ENCODE assay signal across 8 mouse cellular contexts in the genomic region with DNA sequence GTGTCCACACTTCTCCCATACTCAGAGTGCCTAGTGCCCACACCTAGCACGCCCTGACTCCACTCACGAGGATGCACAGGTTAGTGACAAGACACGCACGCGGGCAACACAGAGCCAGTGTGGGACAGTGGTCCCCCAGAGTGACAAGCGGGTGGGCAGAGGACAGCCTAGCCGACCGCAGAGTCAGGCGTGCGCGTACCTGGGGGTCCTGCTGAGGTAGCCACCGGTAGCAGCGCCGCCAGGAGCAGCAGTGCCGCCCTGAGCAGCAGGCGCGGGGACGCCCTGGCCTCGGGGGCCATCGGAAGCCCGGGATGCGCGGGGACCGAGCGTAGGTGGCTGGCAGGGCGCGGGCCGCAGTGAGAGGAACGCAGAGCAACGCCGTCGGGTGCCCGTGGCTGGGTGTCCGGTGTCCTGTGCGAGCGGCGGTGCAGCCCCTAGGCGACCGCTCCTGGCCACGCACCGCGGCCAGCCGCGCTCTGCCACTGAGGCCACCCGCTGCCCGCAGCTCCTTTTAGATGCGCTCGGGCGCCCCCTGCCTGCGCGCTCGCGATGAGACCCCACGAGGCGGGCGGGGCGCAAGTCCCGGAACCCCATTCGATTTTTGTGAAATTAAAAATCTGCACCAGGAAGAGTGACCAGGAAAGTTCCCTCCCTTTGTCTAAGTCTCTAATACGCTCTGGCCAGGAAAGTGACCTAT. TPM values are rescaled to one million over a fixed set of nuclear protein-coding genes. Genes with fewer than 3 reads are reported as not detected.
DNase-seq lines count a peak whose midpoint lies in the region; ATAC-seq and TF ChIP-seq lines count a peak whose summit lies in the region.

A gene (minus strand): TSS at position 484 of the 697 bp plus-strand sequence.

- DNase-seq in ES-E14 (ENCODE audit: low read depth, low spot score), result no peak
- DNase-seq in brain, embryonic 14.5 days (ENCODE audit: low read depth), result peak; percentile 69
- DNase-seq in forelimb bud, embryonic 11.5 days (ENCODE audit: low read depth, low spot score), result peak; percentile 46
- DNase-seq in heart, postnatal 4 days, result peak; percentile 85
- peak; percentile 61 to 67 for DNase-seq in layer of hippocampus, postnatal 36 days
- DNase-seq in lung, postnatal 25 days (ENCODE audit: low spot score), result peak; percentile 33
- DNase-seq in right cerebral cortex, adult 2 months (ENCODE audit: low spot score in 2 of 2), result peak; percentile 53 to 56

- in situ Hi-C loops in ES-E14 (cut with MboI; ENCODE audit: low sequenced_read_pairs in 2 of 2, unreplicated experiment in 2 of 2), result no loop called here

- no peak within 1 kb of the TSS for H3K27ac ChIP-seq in ES-E14 (ENCODE audit: insufficient read depth, low read depth, low read length, poor library complexity, severe bottlenecking)

- peak within 1 kb of the TSS; percentile 65; a peak in 3 of 4 replicates for H3K4me3 ChIP-seq in ES-E14 (ENCODE audit: insufficient read depth in 1 of 2, low read depth in 1 of 2, low read length in 2 of 2, poor library complexity in 1 of 2, severe bottlenecking in 1 of 2)

- H3K36me3 ChIP-seq in ES-E14 (ENCODE audit: control insufficient read depth, insufficient read depth, low read length, poor library complexity, severe bottlenecking), result no peaks in the 10 kb centered on the region

- ATAC-seq in erythroid progenitor cell, adult 5-6 weeks (replicated peaks; ENCODE audit: low FRiP score, poor library complexity, severe bottlenecking), result no peak

- TF ChIP-seq POLR2A in brain, embryonic 14.5 days (IDR thresholded peaks at IDR 0.05; ENCODE audit: borderline replicate concordance, extremely low read depth, insufficient read depth, insufficient read length, poor library complexity, severe bottlenecking), result no peak

- TF ChIP-seq CTCF in brain, embryonic 14.5 days (IDR thresholded peaks at IDR 0.05; ENCODE audit: borderline replicate concordance, extremely low read depth, insufficient read depth, insufficient read length), result peak; percentile 76

- H3K4me1 ChIP-seq in ES-E14 (ENCODE audit: control insufficient read depth in 2 of 2, insufficient read depth in 2 of 2, low read length in 2 of 2, poor library complexity in 1 of 2), result peaks cover 0 to 2% of the 10 kb centered on the region in 2 experiments; a peak in 2 of 4 replicates

- no peaks in the 10 kb centered on the region for H3K9me3 ChIP-seq in ES-E14 (ENCODE audit: control insufficient read depth, insufficient read depth, low read depth, low read length)

- H3K9ac ChIP-seq in ES-E14 (ENCODE audit: insufficient read depth, low read depth, low read length, poor library complexity, severe bottlenecking), result peak within 1 kb of the TSS; percentile 50

TF ChIP-seq in ES-E14, 5 proteins besides CTCF, POLR2A, EP300 and RAD21:
- TF ChIP-seq ZNF384 (IDR thresholded peaks at IDR 0.05; ENCODE audit: low read depth, low read length) (no peak), MAFK (IDR thresholded peaks at IDR 0.05; ENCODE audit: insufficient read depth, low read depth, low read length) (no peak), HCFC1 (IDR thresholded peaks at IDR 0.05; ENCODE audit: borderline replicate concordance, insufficient read depth, low read length) (no peak), CHD2 (IDR thresholded peaks at IDR 0.05; ENCODE audit: low read depth, low read length) (no peak), ZC3H11A (IDR thresholded peaks at IDR 0.05; ENCODE audit: borderline replicate concordance, low read depth, low read length) (no peak)

RNA-seq across cellular contexts. Expression of the gene that starts here (rescaled TPM):
- 1.3 and 2.7 TPM in 2 replicates for total RNA-seq in ES-E14 (2012; rRNA removed)
- polyA plus RNA-seq in brain, embryonic 14.5 days (2012; rRNA removed), result 1.4 and 5.0 TPM in 2 replicates
- total RNA-seq in heart, postnatal 4 days (2021), result 100 to 1,000 TPM in 1 of 2 experiments, 10 to 100 TPM in 1; 96.0 to 105 TPM
- 10 to 100 TPM; 10.2 to 11.8 TPM for total RNA-seq in layer of hippocampus, postnatal 36 days (2021)
- total RNA-seq in erythroid progenitor cell, adult 5-6 weeks (2015; ENCODE audit: low replicate concordance), result not detected in 2 replicates
- not detected in 2 replicates for total RNA-seq in erythroid progenitor cell, adult 5-6 weeks (2017; ENCODE audit: low replicate concordance)

Comparison
In these comparisons a context has a peak if more than half of its experiments do, and no peak if none do; other contexts are left out.
1. RNA of the gene that starts here (total RNA-seq): 96.0 to 105 TPM in heart, postnatal 4 days; 10.2 to 11.8 TPM in layer of hippocampus, postnatal 36 days, 1.3 to 2.7 TPM in ES-E14 and not detected in erythroid progenitor cell, adult 5-6 weeks; every median in the first group is over 4 times any median in the second.